Mouse (Mus musculus): ENCODE data around the gene Entpd7. TPM values are rescaled to one million over a fixed set of nuclear protein-coding genes. Genes with fewer than 3 reads are reported as not detected.

The Entpd7 gene
- polyA plus RNA-seq, 1 experiment from 2014 or later: 14.5 TPM

DNA sequence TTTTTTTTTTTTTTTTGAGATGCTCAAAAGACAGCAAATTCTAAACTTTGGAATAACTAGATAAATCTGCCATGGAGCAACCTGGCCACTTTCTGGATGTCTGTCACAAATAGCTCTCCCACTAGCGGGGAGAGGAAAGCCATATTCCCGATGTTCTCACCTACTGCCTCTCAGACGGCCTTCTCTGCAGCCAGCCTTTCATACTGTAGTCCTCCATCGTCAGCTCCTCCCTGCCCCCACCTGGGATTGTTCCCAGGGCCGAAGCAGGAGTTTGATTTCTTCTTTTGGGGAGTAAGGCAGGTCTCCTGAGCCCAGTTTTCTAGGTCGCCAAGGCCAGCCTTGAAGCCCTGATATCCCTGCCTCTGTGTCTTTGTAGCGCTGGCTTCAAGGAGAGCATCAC, 41.7 kb downstream of the Entpd7 start:
- H3K36me3 ChIP-seq: peaks cover 40% of the 10 kb centered on the region
- H3K4me1 ChIP-seq: no peaks in the 10 kb centered on the region
- 61% methylated on average over 7 of the region's 7 CpGs for WGBS
- ATAC-seq (ENCODE audit: insufficient read depth, low FRiP score, low read depth): no peak
- H3K9me3 ChIP-seq: no peaks in the 10 kb centered on the region
- H3K4me2 ChIP-seq: no peak overlapping the region
- no peak overlapping the region for H3K27ac ChIP-seq
- no peaks in the 10 kb centered on the region for H3K27me3 ChIP-seq (replicated peaks)
- H3K4me3 ChIP-seq (replicated peaks): no peak overlapping the region
- no peak overlapping the region for H3K9ac ChIP-seq

DNA sequence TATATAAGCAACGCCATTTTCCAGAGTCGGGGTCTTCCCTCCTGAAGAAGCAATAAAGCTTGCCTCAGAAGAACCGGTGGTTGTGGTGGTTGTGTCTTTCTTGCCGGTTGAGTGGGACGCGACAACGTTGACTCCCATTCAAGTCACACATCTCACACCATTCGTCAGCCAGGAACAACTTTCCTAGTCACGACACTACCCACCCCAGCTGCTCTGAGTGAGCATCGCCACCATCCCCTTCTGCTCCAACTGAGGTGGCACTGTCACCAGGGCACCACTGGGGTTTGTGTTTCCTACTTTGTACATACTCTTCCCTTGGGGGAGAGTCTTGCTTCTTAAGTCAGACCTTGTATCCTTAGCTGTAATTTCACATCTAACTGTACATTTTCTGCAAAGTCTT, 48.9 kb downstream of the Entpd7 start:
- no peaks in the 10 kb centered on the region for H3K4me1 ChIP-seq

DNA sequence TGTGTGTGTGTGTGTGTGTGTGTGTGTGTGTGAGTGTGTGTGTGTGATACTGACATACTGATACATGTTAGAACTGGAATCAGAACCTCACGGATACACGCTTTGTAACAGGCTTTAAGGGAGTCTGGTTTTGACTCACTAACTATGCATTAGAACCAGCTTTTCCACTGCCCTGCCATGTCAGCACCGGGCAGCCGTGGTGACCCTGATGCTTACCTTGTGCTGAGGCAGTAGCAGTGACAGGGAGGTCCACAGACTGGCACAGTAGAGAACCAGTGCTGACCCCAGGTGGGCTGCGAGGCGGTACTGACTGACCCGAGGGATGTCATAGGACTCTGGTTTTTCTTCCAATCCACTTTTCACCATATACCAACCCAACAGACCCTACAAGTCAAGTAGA, 53.9 kb downstream of the Entpd7 start:
- Histone ChIP-seq H3K27ac (no peak overlapping the region), H3K4me3 (replicated peaks) (no peak overlapping the region), H3K4me2 (no peak overlapping the region), H3K36me3 (peaks cover 56% of the 10 kb centered on the region), H3K4me1 (no peaks in the 10 kb centered on the region), H3K27me3 (replicated peaks) (no peaks in the 10 kb centered on the region), H3K9ac (no peak overlapping the region), H3K9me3 (no peaks in the 10 kb centered on the region)
- no peak for ATAC-seq (ENCODE audit: insufficient read depth, low FRiP score, low read depth)
- WGBS: 91% methylated on average over 7 of the region's 7 CpGs

More for the DNA sequence above, 48.9 kb downstream of the Entpd7 start:
- Histone ChIP-seq H3K9ac (no peak overlapping the region), H3K9me3 (no peaks in the 10 kb centered on the region), H3K4me2 (no peak overlapping the region), H3K27me3 (replicated peaks) (no peaks in the 10 kb centered on the region), H3K4me3 (replicated peaks) (no peak overlapping the region), H3K36me3 (peaks cover 48% of the 10 kb centered on the region), H3K27ac (no peak overlapping the region)
- no peak for ATAC-seq (ENCODE audit: insufficient read depth, low FRiP score, low read depth)
- 96% methylated on average over 10 of the region's 10 CpGs for WGBS

DNA sequence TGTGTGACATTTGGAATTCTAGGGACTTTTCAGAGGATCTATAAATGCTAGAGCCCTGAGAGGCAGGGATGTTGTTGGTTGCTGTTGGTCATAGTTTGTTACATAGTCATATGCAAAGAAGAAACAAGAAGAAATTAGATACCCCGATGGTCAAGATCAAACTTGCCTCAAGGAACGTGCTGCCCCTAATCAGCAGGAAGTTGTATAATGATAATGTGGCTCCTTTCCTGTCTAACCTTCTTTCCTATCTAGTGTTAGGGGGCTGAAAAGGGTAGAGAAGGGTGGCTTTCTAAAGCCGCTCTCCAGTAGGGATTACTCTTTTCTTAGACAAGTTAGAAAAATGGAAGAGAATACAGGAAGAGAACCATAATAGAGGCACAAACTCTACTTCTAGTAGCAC, 56.3 kb downstream of the Entpd7 start:
- H3K36me3 ChIP-seq: peaks cover 48% of the 10 kb centered on the region
- no peaks in the 10 kb centered on the region for H3K27me3 ChIP-seq (replicated peaks)
- ATAC-seq (ENCODE audit: insufficient read depth, low FRiP score, low read depth): no peak
- H3K9ac ChIP-seq: no peak overlapping the region
- H3K9me3 ChIP-seq: no peaks in the 10 kb centered on the region
- no peak overlapping the region for H3K27ac ChIP-seq
- 86% methylated on average over 3 of the region's 3 CpGs for whole genome bisulfite sequencing
- no peaks in the 10 kb centered on the region for H3K4me1 ChIP-seq
- H3K4me3 ChIP-seq (replicated peaks): no peak overlapping the region
- no peak overlapping the region for H3K4me2 ChIP-seq

DNA sequence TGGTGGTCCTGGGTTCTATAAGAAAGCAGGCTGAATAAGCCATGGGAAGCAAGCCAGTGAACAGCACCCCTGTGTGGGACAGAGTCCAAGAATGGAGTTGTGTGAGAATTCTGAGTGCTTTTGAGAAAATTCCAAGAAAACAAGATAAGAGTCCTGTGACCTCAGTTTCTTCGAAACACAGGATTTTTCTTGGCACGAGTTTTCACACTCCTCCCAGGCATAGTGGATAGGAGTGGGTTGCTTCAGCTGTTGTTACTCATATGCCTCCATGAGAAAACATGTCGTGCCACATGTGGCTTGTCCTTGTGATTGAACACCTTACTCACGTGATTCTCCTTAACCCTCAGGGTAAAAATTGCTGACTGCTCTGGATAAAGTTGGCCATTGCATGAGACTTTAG, 58.4 kb downstream of the Entpd7 start:
- H3K36me3 ChIP-seq: peaks cover 35% of the 10 kb centered on the region
- WGBS: 89% methylated on average over 4 of the region's 4 CpGs
- H3K4me2 ChIP-seq: no peak overlapping the region
- no peak for ATAC-seq (ENCODE audit: insufficient read depth, low FRiP score, low read depth)
- H3K4me1 ChIP-seq: no peaks in the 10 kb centered on the region; the same call in 1 of the 2 replicates
- H3K27me3 ChIP-seq (replicated peaks): no peaks in the 10 kb centered on the region
- H3K9ac ChIP-seq: no peak overlapping the region
- no peak overlapping the region for H3K27ac ChIP-seq
- no peak overlapping the region for H3K4me3 ChIP-seq (replicated peaks)
- H3K9me3 ChIP-seq: no peaks in the 10 kb centered on the region

DNA sequence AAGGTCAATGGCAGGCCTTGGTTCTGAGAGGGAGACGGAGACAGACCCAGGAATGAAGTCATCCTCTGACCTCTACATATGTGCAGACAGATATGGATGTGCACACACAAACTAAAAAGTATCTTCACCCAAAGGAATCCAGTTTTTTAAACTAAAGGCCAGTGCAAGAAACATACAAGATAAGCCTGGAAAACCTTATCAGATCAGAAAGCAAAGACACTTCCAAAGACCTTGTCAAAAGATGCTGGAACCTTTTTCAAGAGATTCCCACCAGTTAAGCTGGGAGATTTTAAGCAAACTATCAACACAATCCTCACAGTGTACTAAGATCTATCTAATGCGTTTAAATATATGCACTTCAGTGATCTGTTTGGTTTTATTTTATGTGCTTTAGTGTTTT, 60.5 kb downstream of the Entpd7 start:
- no peaks in the 10 kb centered on the region for H3K9me3 ChIP-seq
- 90% methylated on average over 2 of the region's 2 CpGs for WGBS
- no peak for ATAC-seq (ENCODE audit: insufficient read depth, low FRiP score, low read depth)
- no peaks in the 10 kb centered on the region; the same call in 1 of the 2 replicates for H3K4me1 ChIP-seq
- H3K27me3 ChIP-seq (replicated peaks): no peaks in the 10 kb centered on the region
- peaks cover 27% of the 10 kb centered on the region for H3K36me3 ChIP-seq
- H3K4me3 ChIP-seq (replicated peaks): no peak overlapping the region
- no peak overlapping the region for H3K9ac ChIP-seq
- no peak overlapping the region for H3K27ac ChIP-seq
- H3K4me2 ChIP-seq: no peak overlapping the region

DNA sequence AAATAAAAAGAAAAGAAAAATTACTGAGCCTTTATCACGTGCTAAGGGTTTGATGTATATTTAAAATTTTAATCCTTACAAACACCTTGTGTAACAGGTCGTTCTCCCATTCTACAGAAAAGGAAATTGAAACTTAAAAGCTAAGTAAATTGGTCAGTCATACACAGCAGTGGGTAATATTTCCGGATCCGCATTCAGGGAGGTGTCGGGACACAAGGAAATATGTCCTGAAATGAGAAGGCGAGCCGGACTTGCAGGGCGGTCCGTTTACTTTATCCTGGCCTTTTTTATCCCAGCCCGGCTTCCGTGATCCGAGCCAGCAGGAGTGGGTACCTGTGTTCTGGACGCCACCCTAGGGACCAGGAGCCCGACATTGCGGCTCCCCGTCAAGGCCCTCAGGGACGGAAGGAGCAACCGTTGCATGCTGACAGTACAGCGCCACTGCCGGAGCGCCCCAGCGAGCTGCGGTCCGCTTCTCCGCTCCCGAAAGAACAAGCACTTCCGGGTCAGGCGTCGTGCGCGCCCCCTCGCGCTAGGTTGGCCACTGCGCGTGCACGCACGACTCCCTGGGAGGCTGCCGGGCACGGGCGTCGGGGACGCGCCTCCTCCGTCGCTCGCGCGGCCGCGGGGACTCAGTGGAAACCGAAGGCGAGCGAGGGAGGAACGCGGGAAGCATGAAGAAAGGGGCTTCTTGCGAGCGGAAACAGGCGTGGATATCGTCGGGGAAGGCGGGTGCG, 63.2 kb downstream of the Entpd7 start, which contains the start of the genes Cutc and Cox15:
Cutc (plus strand) TSS at position 508 of the 737 bp plus-strand sequence.
Cox15 (minus strand) TSS at position 512 of the 737 bp plus-strand sequence.
- Histone ChIP-seq H3K9me3 (no peaks in the 10 kb centered on the region), H3K27me3 (replicated peaks) (no peaks in the 10 kb centered on the region), H3K9ac (peak within 1 kb of the TSS; percentile 62), H3K36me3 (peaks cover 12% of the 10 kb centered on the region), H3K4me3 (replicated peaks) (peak within 1 kb of the TSS; percentile 75), H3K4me2 (peak within 1 kb of the TSS; percentile 65), H3K27ac (peak within 1 kb of the TSS; percentile 98), H3K4me1 (no peaks in the 10 kb centered on the region; the same call in 1 of the 2 replicates)
- WGBS: under 1% methylated on average over 62 of the region's 62 CpGs
- ATAC-seq (ENCODE audit: insufficient read depth, low FRiP score, low read depth): peak; percentile 88

DNA sequence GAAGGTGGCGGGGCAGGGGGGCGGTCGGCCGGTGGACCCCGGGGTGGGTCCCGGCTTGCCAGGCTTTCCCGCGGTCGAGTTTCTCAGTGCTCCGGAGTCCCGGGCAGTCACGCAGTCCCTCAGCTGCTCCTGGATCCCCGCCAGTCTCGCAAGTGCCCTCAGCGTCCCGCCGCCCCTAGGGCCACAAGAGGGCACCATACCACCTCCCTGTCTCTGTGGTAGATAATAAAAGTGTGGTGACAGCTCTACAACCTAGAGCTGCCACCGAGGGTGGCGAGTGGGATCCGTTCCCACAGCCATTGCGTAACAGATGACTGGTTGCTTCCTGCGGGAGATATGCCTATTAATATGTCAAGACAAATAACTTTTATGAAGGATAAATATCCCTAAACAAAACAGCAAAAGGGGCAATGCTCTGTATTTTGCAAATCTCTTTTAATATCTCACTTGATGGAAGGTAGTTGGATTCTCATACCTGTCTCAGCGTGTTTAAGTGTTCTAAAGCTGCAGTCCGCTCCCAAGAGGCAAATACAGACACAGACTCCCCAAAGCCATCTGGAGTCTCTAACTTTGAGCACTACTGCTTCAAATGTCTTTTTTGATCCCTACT, 63.9 kb downstream of the Entpd7 start:
- Histone ChIP-seq H3K27me3 (replicated peaks) (no peaks in the 10 kb centered on the region), H3K4me2 (peak overlapping the region; percentile 65), H3K4me3 (replicated peaks) (peak overlapping the region; percentile 75), H3K36me3 (peaks cover 5% of the 10 kb centered on the region), H3K9ac (peak overlapping the region; percentile 60), H3K9me3 (no peaks in the 10 kb centered on the region), H3K4me1 (no peaks in the 10 kb centered on the region; the same call in 1 of the 2 replicates), H3K27ac (peak overlapping the region; percentile 98)
- WGBS: under 1% methylated on average over 23 of the region's 24 CpGs
- ATAC-seq (ENCODE audit: insufficient read depth, low FRiP score, low read depth): peak; percentile 87

DNA sequence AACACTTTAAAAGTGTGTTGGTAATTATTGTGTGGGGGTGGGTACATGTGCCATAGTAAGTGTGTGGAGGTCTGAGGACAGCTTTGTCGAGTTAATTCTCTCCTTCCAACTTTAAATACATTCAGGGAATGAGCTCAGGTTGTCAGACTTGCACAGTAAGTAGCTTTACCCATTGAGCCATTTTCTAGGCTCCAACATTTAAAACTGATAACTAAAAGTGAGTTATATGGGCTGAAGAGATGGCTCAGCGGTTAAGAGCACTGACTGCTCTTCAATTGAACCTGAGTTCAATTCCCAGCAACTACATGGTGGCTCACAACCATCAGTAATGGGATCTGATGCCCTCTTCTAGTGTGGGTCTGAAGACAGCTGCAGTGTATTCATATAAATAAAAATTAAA, 64.8 kb downstream of the Entpd7 start:
- H3K4me2 ChIP-seq: no peak overlapping the region
- H3K36me3 ChIP-seq: no peaks in the 10 kb centered on the region
- H3K27ac ChIP-seq: no peak overlapping the region
- H3K4me3 ChIP-seq (replicated peaks): no peak overlapping the region
- no peak overlapping the region for H3K9ac ChIP-seq
- 66% methylated on average over 2 of the region's 2 CpGs for WGBS
- H3K4me1 ChIP-seq: no peaks in the 10 kb centered on the region; the same call in 1 of the 2 replicates
- no peaks in the 10 kb centered on the region for H3K27me3 ChIP-seq (replicated peaks)
- ATAC-seq (ENCODE audit: insufficient read depth, low FRiP score, low read depth): no peak
- H3K9me3 ChIP-seq: no peaks in the 10 kb centered on the region

DNA sequence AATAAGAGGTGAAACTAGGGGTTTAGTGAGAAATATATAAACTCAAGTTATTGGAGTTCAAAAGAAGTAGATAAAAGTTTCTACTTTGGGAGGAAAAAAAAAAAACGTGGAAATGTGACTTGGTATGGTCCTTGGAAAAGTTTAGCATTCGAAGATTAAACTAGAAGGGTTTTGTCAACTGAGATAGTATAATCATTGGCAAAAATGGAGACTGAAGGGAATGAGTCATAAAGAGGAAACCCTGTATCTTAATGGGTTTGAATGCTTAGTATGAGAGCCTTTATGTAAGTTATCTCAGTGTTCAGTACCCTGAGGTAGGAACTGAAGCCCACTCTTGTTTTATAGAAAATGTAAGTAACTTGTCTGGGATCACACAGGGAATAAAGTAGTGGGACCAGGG, 65.4 kb downstream of the Entpd7 start:
- Histone ChIP-seq H3K36me3 (no peaks in the 10 kb centered on the region), H3K4me1 (no peaks in the 10 kb centered on the region; the same call in 1 of the 2 replicates), H3K27me3 (replicated peaks) (no peaks in the 10 kb centered on the region), H3K9me3 (no peaks in the 10 kb centered on the region), H3K4me3 (replicated peaks) (no peak overlapping the region), H3K27ac (no peak overlapping the region), H3K4me2 (no peak overlapping the region), H3K9ac (no peak overlapping the region)
- ATAC-seq (ENCODE audit: insufficient read depth, low FRiP score, low read depth): no peak
- 78% methylated on average over 2 of the region's 2 CpGs for WGBS

DNA sequence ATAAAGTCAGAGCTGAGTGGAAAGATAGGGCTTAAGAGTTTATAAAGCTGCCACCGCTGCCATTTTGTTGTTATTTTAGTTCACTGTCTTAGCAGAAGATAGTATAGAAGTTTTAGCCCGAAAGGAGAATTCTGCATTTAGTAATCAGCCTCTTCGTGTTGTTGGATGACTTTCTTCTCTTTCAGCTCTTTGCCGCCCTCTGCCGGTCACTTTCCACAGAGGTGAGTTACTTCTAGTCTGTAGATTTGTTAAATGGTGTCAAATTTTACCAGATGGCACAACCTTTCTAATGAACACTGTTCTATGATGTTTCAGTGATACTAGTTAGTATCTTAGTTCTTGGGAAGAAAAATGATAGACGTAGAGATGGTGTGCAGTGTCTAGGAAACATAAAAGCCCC, 71.0 kb downstream of the Entpd7 start:
- 18% methylated on average over 6 of the region's 6 CpGs for WGBS
- no peak overlapping the region for H3K27ac ChIP-seq
- no peak overlapping the region for H3K4me3 ChIP-seq (replicated peaks)
- no peaks in the 10 kb centered on the region for H3K9me3 ChIP-seq
- no peaks in the 10 kb centered on the region for H3K36me3 ChIP-seq
- H3K4me2 ChIP-seq: no peak overlapping the region
- H3K4me1 ChIP-seq: no peaks in the 10 kb centered on the region
- H3K9ac ChIP-seq: no peak overlapping the region
- H3K27me3 ChIP-seq (replicated peaks): no peaks in the 10 kb centered on the region
- no peak for ATAC-seq (ENCODE audit: insufficient read depth, low FRiP score, low read depth)

DNA sequence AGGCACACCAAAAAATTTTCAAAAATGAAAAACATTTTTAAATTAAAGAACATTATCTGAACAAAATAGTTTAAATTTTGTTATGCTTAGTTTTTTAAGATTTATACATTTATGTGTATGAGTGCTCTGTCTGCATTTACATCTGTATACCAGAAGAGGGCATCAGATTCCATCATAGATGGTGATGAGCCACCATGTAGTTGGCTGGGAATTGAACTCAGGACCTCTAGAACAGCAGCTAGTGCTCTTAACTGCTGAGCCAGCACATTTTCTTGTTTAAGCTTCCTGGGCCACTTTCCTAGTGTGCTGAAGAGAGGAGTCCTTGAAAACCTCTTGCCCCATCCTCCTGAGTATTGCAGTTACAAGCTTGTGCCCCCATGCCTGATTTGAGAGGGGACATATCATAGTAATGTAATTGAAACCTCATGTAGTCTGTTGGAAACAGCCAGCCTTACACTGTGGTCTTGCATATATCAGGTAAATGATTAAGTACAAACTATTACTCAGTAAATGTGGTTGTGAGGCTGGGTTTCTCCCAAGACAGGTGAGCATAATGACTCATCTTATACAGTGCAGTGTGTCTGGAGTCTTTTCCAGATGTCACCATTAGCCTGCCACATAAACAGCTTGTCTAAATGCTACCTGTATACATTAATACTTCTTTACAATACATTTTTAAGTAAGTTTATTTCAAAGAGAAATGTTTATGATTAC, 72.2 kb downstream of the Entpd7 start:
- no peak overlapping the region for H3K9ac ChIP-seq
- H3K9me3 ChIP-seq: no peaks in the 10 kb centered on the region
- no peak overlapping the region for H3K4me2 ChIP-seq
- no peaks in the 10 kb centered on the region for H3K4me1 ChIP-seq
- no peaks in the 10 kb centered on the region for H3K27me3 ChIP-seq (replicated peaks)
- no peak overlapping the region for H3K4me3 ChIP-seq (replicated peaks)
- no peak for ATAC-seq (ENCODE audit: insufficient read depth, low FRiP score, low read depth)
- H3K36me3 ChIP-seq: no peaks in the 10 kb centered on the region
- H3K27ac ChIP-seq: no peak overlapping the region

All from stomach, embryonic 15.5 days (tissue).